Mouse (Mus musculus) hindbrain, embryonic 13.5 days (tissue): Measurements from ENCODE around the gene Sycp2. TPM values are rescaled to one million over a fixed set of nuclear protein-coding genes. Genes with fewer than 3 reads are reported as not detected.

Experiments
- ATAC-seq: fragments of 200-750 bp; cut with Nextera tagmentation; 2 replicates; pipeline ENCODE4 v1.8.0; 2017; ENCODE audit warnings: moderate TSS enrichment; ENCODE audit not compliant: low FRiP score
- H3K27ac ChIP-seq: fragments of 300-500 bp; sonication (generic); 2 replicates; pipeline ENCODE4 v1.5.1; 2015; ENCODE audit warnings: inconsistent platforms, mild to moderate bottlenecking, moderate library complexity
- H3K27me3 ChIP-seq: fragments of 300-500 bp; sonication (generic); 2 replicates; pipeline ENCODE4 v1.6.1; 2015; ENCODE audit warnings: mild to moderate bottlenecking, inconsistent platforms
- H3K36me3 ChIP-seq: fragments of 300-500 bp; sonication (generic); 2 replicates; pipeline ENCODE4 v1.6.1; 2015; ENCODE audit warnings: mild to moderate bottlenecking, inconsistent platforms
- H3K4me1 ChIP-seq: fragments of 300-500 bp; sonication (generic); replicated peaks from 2 replicates; pipeline ENCODE4 v1.6.1; 2015; ENCODE audit warnings: inconsistent platforms
- H3K4me2 ChIP-seq: fragments of 300-500 bp; sonication (generic); 2 replicates; pipeline ENCODE4 v1.6.1; 2015; ENCODE audit warnings: inconsistent platforms, mild to moderate bottlenecking, moderate library complexity
- H3K4me3 ChIP-seq: fragments of 300-500 bp; sonication (generic); 2 replicates; pipeline ENCODE4 v1.5.1; 2015; ENCODE audit warnings: mild to moderate bottlenecking, inconsistent platforms
- H3K9ac ChIP-seq: fragments of 300-500 bp; sonication (generic); 2 replicates; pipeline ENCODE4 v1.6.1; 2015; ENCODE audit warnings: mild to moderate bottlenecking, inconsistent platforms
- H3K9me3 ChIP-seq: fragments of 300-500 bp; sonication (generic); 2 replicates; pipeline ENCODE4 v1.6.1; 2016; ENCODE audit warnings: inconsistent platforms
- WGBS: fragments of 180-500 bp; shearing (Covaris S2); methylation state at CpG from one replicate; pipeline ENCODE4 v1.1.7; 2015; 5-methylcytosine and 5-hydroxymethylcytosine counted together
- polyA plus RNA-seq: library from polyadenylated mRNA; unstranded; fragments of >200 nt; fragmentation: Nextera tagmentation; extraction: Ambion mirVana; gene quantifications from 2 replicates; pipeline ENCODE4 v1.2.1, GENCODE M21; 2015

Sycp2 gene
- polyA plus RNA-seq = 0.31 and 0.35 TPM in 2 replicates

GRCm38 (mm10) chr2:178407053-178407815, at the start of gene Sycp2:
Gene Sycp2, minus strand, starts transcription at chr2:178407685.
- Histone ChIP-seq H3K4me2 (no peak within 1 kb of the TSS), H3K4me3 (no peak within 1 kb of the TSS), H3K36me3 (no peaks in the 10 kb centered on the region), H3K27me3 (peaks cover 8% of the 10 kb centered on the region), H3K9me3 (no peaks in the 10 kb centered on the region), H3K27ac (no peak within 1 kb of the TSS), H3K9ac (no peak within 1 kb of the TSS), H3K4me1 (no peaks in the 10 kb centered on the region; the same call in 1 of the 2 replicates)
- 86% methylated on average over 52 of the region's 52 CpGs for WGBS
- peak; percentile 36; the same call in 1 of the 2 replicates for ATAC-seq

- no peak overlapping the region for H3K9ac ChIP-seq
- H3K9me3 ChIP-seq = no peaks in the 10 kb centered on the region
- no peak overlapping the region for H3K4me3 ChIP-seq
- no peaks in the 10 kb centered on the region for H3K36me3 ChIP-seq
- 37% methylated on average over 17 of the region's 17 CpGs for WGBS
- peak overlapping the region; percentile 73 for H3K27ac ChIP-seq
- peaks cover 8% of the 10 kb centered on the region for H3K4me1 ChIP-seq
- peak overlapping the region; percentile 23 for H3K4me2 ChIP-seq
- peak; percentile 69 for ATAC-seq
- H3K27me3 ChIP-seq = no peaks in the 10 kb centered on the region
Observed at GRCm38 (mm10) chr2:178454664-178455516, 47.4 kb upstream of the Sycp2 start.

- WGBS = 69% methylated on average over 10 of the region's 10 CpGs
Observed at GRCm38 (mm10) chr2:178450961-178451360, 43.5 kb upstream of the Sycp2 start.

GRCm38 (mm10) chr2:178450236-178450635, 42.8 kb upstream of the Sycp2 start:
- Histone ChIP-seq H3K27ac (no peak overlapping the region), H3K4me3 (no peak overlapping the region), H3K4me2 (no peak overlapping the region), H3K36me3 (no peaks in the 10 kb centered on the region), H3K9ac (no peak overlapping the region), H3K27me3 (no peaks in the 10 kb centered on the region), H3K9me3 (no peaks in the 10 kb centered on the region), H3K4me1 (peaks cover 3% of the 10 kb centered on the region)
- 17% methylated on average over 2 of the region's 2 CpGs for WGBS
- ATAC-seq = no peak

More at GRCm38 (mm10) chr2:178450961-178451360, 43.5 kb upstream of the Sycp2 start:
- no peak overlapping the region for H3K4me3 ChIP-seq
- no peak overlapping the region for H3K4me2 ChIP-seq
- H3K27me3 ChIP-seq = no peaks in the 10 kb centered on the region
- H3K9ac ChIP-seq = no peak overlapping the region
- H3K9me3 ChIP-seq = no peaks in the 10 kb centered on the region
- no peak for ATAC-seq
- no peaks in the 10 kb centered on the region for H3K36me3 ChIP-seq
- H3K27ac ChIP-seq = no peak overlapping the region
- H3K4me1 ChIP-seq = peaks cover 8% of the 10 kb centered on the region

- no peaks in the 10 kb centered on the region for H3K9me3 ChIP-seq
- 88% methylated on average over 4 of the region's 4 CpGs for WGBS
- no peaks in the 10 kb centered on the region for H3K27me3 ChIP-seq
- H3K4me3 ChIP-seq = no peak overlapping the region
- ATAC-seq = no peak
- no peaks in the 10 kb centered on the region for H3K4me1 ChIP-seq
- no peak overlapping the region for H3K4me2 ChIP-seq
- no peaks in the 10 kb centered on the region for H3K36me3 ChIP-seq
- no peak overlapping the region for H3K27ac ChIP-seq
- H3K9ac ChIP-seq = no peak overlapping the region
Observed at GRCm38 (mm10) chr2:178449386-178449785, 41.9 kb upstream of the Sycp2 start.

- Histone ChIP-seq H3K9ac (no peak overlapping the region), H3K9me3 (no peaks in the 10 kb centered on the region), H3K27me3 (no peaks in the 10 kb centered on the region), H3K27ac (no peak overlapping the region), H3K4me2 (no peak overlapping the region), H3K4me1 (0 out of 2 replicates have a peak, but pooled peaks cover 2% of the 10 kb centered on the region), H3K36me3 (no peaks in the 10 kb centered on the region), H3K4me3 (no peak overlapping the region)
- ATAC-seq = no peak
- WGBS = 57% methylated on average over 9 of the region's 9 CpGs
Observed at GRCm38 (mm10) chr2:178437311-178437710, 29.8 kb upstream of the Sycp2 start.

- H3K4me3 ChIP-seq = no peak overlapping the region
- H3K36me3 ChIP-seq = no peaks in the 10 kb centered on the region
- H3K9me3 ChIP-seq = no peaks in the 10 kb centered on the region
- no peak overlapping the region for H3K27ac ChIP-seq
- H3K9ac ChIP-seq = no peak overlapping the region
- H3K4me2 ChIP-seq = no peak overlapping the region
- peaks cover 6% of the 10 kb centered on the region for H3K4me1 ChIP-seq
- no peak for ATAC-seq
- H3K27me3 ChIP-seq = no peaks in the 10 kb centered on the region
- 96% methylated on average over 2 of the region's 2 CpGs for WGBS
Observed at GRCm38 (mm10) chr2:178433903-178434302, 26.4 kb upstream of the Sycp2 start.

GRCm38 (mm10) chr2:178433495-178433894, 26.0 kb upstream of the Sycp2 start:
- H3K9me3 ChIP-seq = no peaks in the 10 kb centered on the region
- peaks cover 6% of the 10 kb centered on the region for H3K4me1 ChIP-seq
- no peak overlapping the region for H3K27ac ChIP-seq
- H3K4me3 ChIP-seq = no peak overlapping the region
- 77% methylated on average over 2 of the region's 2 CpGs for WGBS
- H3K27me3 ChIP-seq = no peaks in the 10 kb centered on the region
- H3K4me2 ChIP-seq = no peak overlapping the region
- ATAC-seq = no peak
- no peaks in the 10 kb centered on the region for H3K36me3 ChIP-seq
- no peak overlapping the region for H3K9ac ChIP-seq

GRCm38 (mm10) chr2:178430231-178430630, 22.7 kb upstream of the Sycp2 start, which contains the start of gene Cdh26:
Gene Cdh26, plus strand, starts transcription at chr2:178430531.
- no peaks in the 10 kb centered on the region for H3K36me3 ChIP-seq
- no peaks in the 10 kb centered on the region for H3K27me3 ChIP-seq
- no peak within 1 kb of the TSS for H3K9ac ChIP-seq
- no peak for ATAC-seq
- no peak within 1 kb of the TSS for H3K27ac ChIP-seq
- no peaks in the 10 kb centered on the region for H3K9me3 ChIP-seq
- WGBS = 94% methylated on average over 4 of the region's 4 CpGs
- no peak within 1 kb of the TSS for H3K4me3 ChIP-seq
- H3K4me1 ChIP-seq = peaks cover 4% of the 10 kb centered on the region
- no peak within 1 kb of the TSS for H3K4me2 ChIP-seq

GRCm38 (mm10) chr2:178429426-178429825, 21.9 kb upstream of the Sycp2 start:
- WGBS = 82% methylated on average over 6 of the region's 6 CpGs
- Histone ChIP-seq H3K27me3 (no peaks in the 10 kb centered on the region), H3K4me3 (no peak overlapping the region), H3K9me3 (no peaks in the 10 kb centered on the region), H3K4me1 (peaks cover 4% of the 10 kb centered on the region), H3K27ac (no peak overlapping the region), H3K9ac (no peak overlapping the region), H3K36me3 (no peaks in the 10 kb centered on the region), H3K4me2 (no peak overlapping the region)
- ATAC-seq = no peak

GRCm38 (mm10) chr2:178428676-178429075, 21.2 kb upstream of the Sycp2 start:
- no peak overlapping the region for H3K27ac ChIP-seq
- H3K27me3 ChIP-seq = no peaks in the 10 kb centered on the region
- peaks cover 4% of the 10 kb centered on the region for H3K4me1 ChIP-seq
- no peak overlapping the region for H3K4me3 ChIP-seq
- H3K9me3 ChIP-seq = no peaks in the 10 kb centered on the region
- ATAC-seq = no peak
- no peak overlapping the region for H3K9ac ChIP-seq
- no peak overlapping the region for H3K4me2 ChIP-seq
- no peaks in the 10 kb centered on the region for H3K36me3 ChIP-seq
- 87% methylated on average over 4 of the region's 4 CpGs for WGBS

GRCm38 (mm10) chr2:178428183-178428582, 20.7 kb upstream of the Sycp2 start:
- ATAC-seq = no peak
- H3K9ac ChIP-seq = no peak overlapping the region
- no peak overlapping the region for H3K4me2 ChIP-seq
- H3K27me3 ChIP-seq = no peaks in the 10 kb centered on the region
- no peaks in the 10 kb centered on the region for H3K36me3 ChIP-seq
- 84% methylated on average over 9 of the region's 9 CpGs for WGBS
- no peak overlapping the region for H3K27ac ChIP-seq
- H3K9me3 ChIP-seq = no peaks in the 10 kb centered on the region
- no peak overlapping the region for H3K4me3 ChIP-seq
- peaks cover 6% of the 10 kb centered on the region for H3K4me1 ChIP-seq
